Mouse (Mus musculus) midbrain, embryonic 11.5 days (tissue): Measurements from ENCODE around the gene Zfp106. TPM values are rescaled to one million over a fixed set of nuclear protein-coding genes. Genes with fewer than 3 reads are reported as not detected.

Source experiments
- ATAC-seq: fragments of 200-750 bp; cut with Nextera tagmentation; 2 replicates; pipeline ENCODE4 v1.8.0; 2017; ENCODE audit warnings: moderate TSS enrichment, moderate library complexity; ENCODE audit not compliant: low FRiP score
- DNase-seq: peaks from one replicate; pipeline ENCODE4 v3.0.0; 2015; ENCODE audit warnings: low spot score; ENCODE audit errors: missing footprints
- H3K27ac ChIP-seq: fragments of 300-500 bp; sonication (generic); 2 replicates; pipeline ENCODE4 v1.5.1; 2014; ENCODE audit warnings: low read depth, low read length
- H3K27me3 ChIP-seq: fragments of 300-500 bp; sonication (generic); 2 replicates; pipeline ENCODE4 v1.6.1; 2014; ENCODE audit warnings: mild to moderate bottlenecking, low read length, moderate library complexity, mixed read lengths; ENCODE audit not compliant: control insufficient read depth, insufficient read depth
- H3K36me3 ChIP-seq: fragments of 300-500 bp; sonication (generic); 2 replicates; pipeline ENCODE4 v1.6.1; 2014; ENCODE audit warnings: mild to moderate bottlenecking, low read length, moderate library complexity, mixed read lengths; ENCODE audit not compliant: control insufficient read depth, insufficient read depth
- H3K4me1 ChIP-seq: fragments of 300-500 bp; sonication (generic); 2 replicates; pipeline ENCODE4 v1.6.1; 2014; ENCODE audit warnings: low read length; ENCODE audit not compliant: control insufficient read depth, insufficient read depth
- H3K4me2 ChIP-seq: fragments of 300-500 bp; sonication (generic); 2 replicates; pipeline ENCODE4 v1.6.1; 2014; ENCODE audit warnings: mild to moderate bottlenecking, moderate library complexity
- H3K4me3 ChIP-seq: fragments of 300-500 bp; sonication (generic); 2 replicates; pipeline ENCODE4 v1.5.1; 2014; ENCODE audit warnings: low read depth, low read length
- H3K9ac ChIP-seq: fragments of 300-500 bp; sonication (generic); 2 replicates; pipeline ENCODE4 v1.6.1; 2014; ENCODE audit warnings: low read length
- H3K9me3 ChIP-seq: fragments of 300-500 bp; sonication (generic); 2 replicates; pipeline ENCODE4 v1.6.1; 2016; ENCODE audit warnings: low read length; ENCODE audit not compliant: control insufficient read depth
- WGBS: fragments of 180-500 bp; shearing (Covaris S2); extraction: QIAGEN DNeasy Blood & Tissue Kit; methylation state at CpG from one replicate; pipeline ENCODE4 v1.1.7; 2014; 5-methylcytosine and 5-hydroxymethylcytosine counted together
- polyA plus RNA-seq: library from polyadenylated mRNA; unstranded; fragments of >200 nt; fragmentation: Nextera tagmentation; extraction: Ambion mirVana; gene quantifications from 2 replicates; pipeline ENCODE4 v1.2.1, GENCODE M21; 2014

The Zfp106 gene
- polyA plus RNA-seq, 1 experiment from 2014 or later: 62.4 TPM

DNA sequence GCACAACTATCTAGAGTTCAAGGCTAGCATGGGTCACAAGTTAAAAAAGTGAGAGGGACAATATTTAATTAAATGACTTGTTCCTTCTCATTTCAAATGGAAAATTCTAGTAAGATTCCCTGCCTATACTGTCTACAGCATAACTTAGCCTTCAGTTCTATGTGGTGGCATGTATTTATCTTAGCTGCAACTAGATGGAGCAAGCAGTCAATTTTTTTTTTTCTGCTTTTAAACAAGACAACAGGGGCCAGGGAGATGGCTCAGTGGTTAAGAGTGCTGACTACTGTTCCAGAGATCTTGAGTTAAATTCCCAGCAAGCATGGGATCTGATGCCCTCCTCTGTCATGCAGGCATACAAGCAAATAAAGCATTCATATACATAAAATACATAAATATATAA lies 34.1 kb downstream of the Zfp106 start:
- Histone ChIP-seq H3K9me3 (no peaks in the 10 kb centered on the region), H3K27me3 (no peaks in the 10 kb centered on the region), H3K27ac (no peak overlapping the region), H3K9ac (no peak overlapping the region), H3K4me1 (no peaks in the 10 kb centered on the region), H3K36me3 (peaks cover 13% of the 10 kb centered on the region; the same call in 1 of the 2 replicates), H3K4me3 (no peak overlapping the region), H3K4me2 (no peak overlapping the region)
- ATAC-seq (no peak), DNase-seq (no peak)

DNA sequence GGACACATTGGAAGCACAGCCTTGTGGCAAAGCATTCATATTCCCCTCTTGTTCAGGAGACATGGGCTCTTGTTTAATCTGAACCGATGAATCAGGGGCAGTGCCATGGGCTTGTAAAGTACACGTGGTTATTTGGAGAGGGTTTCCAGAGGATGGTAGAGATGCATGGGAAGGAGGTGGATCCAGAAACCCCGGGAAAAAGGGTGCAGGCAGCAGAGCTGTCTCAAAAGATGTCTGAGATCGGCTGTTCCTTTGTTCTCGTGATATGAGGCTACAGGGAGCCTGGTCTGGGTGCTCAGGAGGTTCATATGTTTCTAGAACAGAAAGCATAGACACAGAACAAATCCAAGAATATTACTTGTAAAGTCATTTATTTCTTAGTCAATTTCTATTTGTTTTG lies 36.9 kb downstream of the Zfp106 start:
- 90% methylated on average over 5 of the region's 5 CpGs for WGBS
- Histone ChIP-seq H3K9ac (no peak overlapping the region), H3K4me1 (no peaks in the 10 kb centered on the region), H3K9me3 (no peaks in the 10 kb centered on the region), H3K4me2 (no peak overlapping the region), H3K4me3 (no peak overlapping the region), H3K36me3 (peaks cover 15% of the 10 kb centered on the region), H3K27me3 (no peaks in the 10 kb centered on the region), H3K27ac (no peak overlapping the region)
- ATAC-seq (no peak), DNase-seq (no peak)

DNA sequence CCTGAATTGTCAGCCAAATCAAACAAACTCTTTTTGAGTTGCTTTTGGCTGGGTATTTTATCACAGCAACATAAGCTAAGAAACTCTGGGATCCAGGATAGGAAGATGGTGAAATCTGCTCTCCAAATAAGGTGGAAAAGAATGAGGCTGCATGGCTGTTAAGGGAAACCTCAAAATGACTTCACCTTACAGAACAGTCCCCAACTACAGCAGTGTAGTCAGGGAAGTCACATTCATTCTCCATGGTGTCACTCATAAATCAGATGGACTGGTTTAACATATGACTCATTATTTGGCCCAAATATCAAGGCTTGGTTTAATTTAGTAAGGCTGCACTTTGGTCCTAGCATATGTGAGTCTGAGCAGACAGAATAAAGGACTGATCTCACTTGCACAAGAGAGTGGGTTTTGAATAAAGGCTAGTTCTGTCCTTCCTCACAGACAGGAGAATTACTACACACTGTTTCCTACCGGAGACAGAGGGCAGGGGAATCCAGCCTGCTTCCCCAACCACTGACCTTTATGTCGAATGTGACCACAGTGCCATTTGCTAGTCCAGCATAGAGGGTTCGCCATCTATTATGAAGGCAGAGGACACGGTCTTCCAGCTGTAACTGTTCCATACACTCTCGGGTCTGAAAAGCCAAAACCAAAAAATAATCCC lies 45.0 kb downstream of the Zfp106 start:
- DNase-seq (no peak), ATAC-seq (no peak)
- Histone ChIP-seq H3K27me3 (no peaks in the 10 kb centered on the region), H3K9me3 (no peaks in the 10 kb centered on the region), H3K4me1 (no peaks in the 10 kb centered on the region), H3K4me3 (no peak overlapping the region), H3K9ac (no peak overlapping the region), H3K4me2 (no peak overlapping the region), H3K27ac (no peak overlapping the region), H3K36me3 (peaks cover 16% of the 10 kb centered on the region)
- 86% methylated on average over 5 of the region's 5 CpGs for WGBS

DNA sequence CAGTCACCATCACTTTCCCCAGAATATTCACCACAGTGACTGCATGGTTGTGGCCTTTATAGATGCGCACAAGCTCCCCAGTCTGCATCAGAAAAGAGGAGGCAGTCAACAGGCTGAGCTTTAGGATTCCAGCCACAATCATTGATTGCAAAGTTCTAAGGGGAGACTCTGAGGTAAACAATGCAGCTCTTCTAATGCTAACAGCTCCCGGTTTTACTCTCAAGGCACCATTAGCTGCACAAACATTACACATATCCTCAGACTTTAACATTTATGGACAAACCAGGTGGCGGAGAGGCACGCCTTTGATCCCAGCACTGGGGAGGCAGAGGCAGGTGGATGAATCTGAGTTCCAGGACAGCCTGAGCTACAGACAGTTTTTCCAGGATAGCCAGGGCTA lies 49.5 kb downstream of the Zfp106 start:
- Histone ChIP-seq H3K9ac (no peak overlapping the region), H3K27ac (no peak overlapping the region), H3K4me1 (no peaks in the 10 kb centered on the region), H3K36me3 (peaks cover 14% of the 10 kb centered on the region), H3K9me3 (no peaks in the 10 kb centered on the region), H3K4me2 (no peak overlapping the region), H3K27me3 (no peaks in the 10 kb centered on the region), H3K4me3 (no peak overlapping the region)
- ATAC-seq (no peak), DNase-seq (no peak)
- 97% methylated on average over 4 of the region's 4 CpGs for WGBS

DNA sequence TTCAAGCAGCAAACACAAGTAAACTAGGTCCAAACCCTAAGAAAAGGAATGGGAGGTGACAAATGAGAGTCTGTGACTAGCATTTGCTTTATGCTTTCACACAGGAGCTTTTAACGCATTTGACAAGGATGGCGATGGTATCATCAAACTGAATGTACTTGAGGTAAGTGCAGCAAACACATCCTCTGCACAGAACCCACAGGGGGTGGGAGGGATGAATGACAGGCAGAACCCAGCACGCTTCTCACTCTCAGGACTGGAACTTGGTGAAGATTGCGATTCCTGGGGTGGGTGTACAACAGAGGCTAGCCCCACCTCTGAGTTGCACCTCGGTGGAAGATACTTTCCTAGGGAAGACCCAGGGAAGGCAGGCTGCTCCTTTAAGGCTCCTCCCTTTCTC lies 59.7 kb downstream of the Zfp106 start:
- peaks cover 3% of the 10 kb centered on the region; the same call in 1 of the 2 replicates for H3K36me3 ChIP-seq
- 85% methylated on average over 5 of the region's 5 CpGs for WGBS
- no peaks in the 10 kb centered on the region for H3K27me3 ChIP-seq
- H3K4me2 ChIP-seq: no peak overlapping the region
- ATAC-seq: no peak
- no peak for DNase-seq
- no peak overlapping the region for H3K4me3 ChIP-seq
- H3K9ac ChIP-seq: no peak overlapping the region
- H3K27ac ChIP-seq: no peak overlapping the region
- no peaks in the 10 kb centered on the region for H3K4me1 ChIP-seq
- H3K9me3 ChIP-seq: no peaks in the 10 kb centered on the region

DNA sequence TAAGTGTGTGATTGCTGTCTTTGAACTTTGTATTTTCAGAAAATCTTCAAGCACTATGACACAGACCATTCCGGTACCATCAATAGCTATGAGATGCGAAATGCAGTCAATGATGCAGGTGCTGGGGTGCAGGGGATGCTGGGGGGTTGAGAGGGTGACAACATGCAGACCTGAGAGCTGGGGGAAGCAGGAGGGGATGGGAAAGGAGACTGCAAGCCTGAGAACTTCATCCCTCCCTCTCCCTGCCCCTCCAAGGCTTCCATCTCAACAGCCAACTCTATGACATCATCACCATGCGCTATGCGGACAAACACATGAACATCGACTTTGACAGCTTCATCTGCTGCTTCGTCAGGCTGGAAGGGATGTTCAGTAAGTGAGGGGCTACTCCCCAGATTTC lies 60.5 kb downstream of the Zfp106 start:
- no peaks in the 10 kb centered on the region for H3K27me3 ChIP-seq
- 0 out of 2 replicates have a peak, but pooled peaks cover 2% of the 10 kb centered on the region for H3K36me3 ChIP-seq
- H3K27ac ChIP-seq: no peak overlapping the region
- H3K9ac ChIP-seq: no peak overlapping the region
- no peak overlapping the region for H3K4me3 ChIP-seq
- H3K4me2 ChIP-seq: no peak overlapping the region
- ATAC-seq: no peak
- H3K4me1 ChIP-seq: no peaks in the 10 kb centered on the region
- no peak for DNase-seq
- 87% methylated on average over 6 of the region's 6 CpGs for WGBS
- H3K9me3 ChIP-seq: no peaks in the 10 kb centered on the region

DNA sequence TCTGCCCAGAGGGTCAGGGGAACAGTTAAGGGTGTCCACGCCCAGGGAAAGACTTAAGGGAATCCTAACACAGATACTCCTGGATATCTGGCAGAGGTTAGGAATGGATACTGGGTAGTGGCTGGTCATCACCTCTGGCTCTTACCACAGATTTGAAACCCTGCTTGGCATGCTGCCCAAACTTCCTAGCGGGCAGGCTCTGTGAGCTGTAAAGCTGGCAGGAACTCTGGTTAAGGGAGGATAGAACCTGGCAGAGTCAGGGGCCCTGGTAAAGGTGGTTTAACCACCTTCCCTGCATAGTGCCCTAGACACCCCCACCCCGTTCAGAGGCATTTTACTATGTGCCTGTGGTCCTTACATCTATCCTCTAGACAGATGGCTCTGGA lies 61.0 kb downstream of the Zfp106 start:
- H3K9me3 ChIP-seq: no peaks in the 10 kb centered on the region
- H3K4me1 ChIP-seq: no peaks in the 10 kb centered on the region
- no peaks in the 10 kb centered on the region for H3K27me3 ChIP-seq
- H3K27ac ChIP-seq: no peak overlapping the region
- WGBS: 82% methylated on average over 3 of the region's 3 CpGs
- H3K4me3 ChIP-seq: no peak overlapping the region
- no peak overlapping the region for H3K4me2 ChIP-seq
- no peak overlapping the region for H3K9ac ChIP-seq
- 0 out of 2 replicates have a peak, but pooled peaks cover 2% of the 10 kb centered on the region for H3K36me3 ChIP-seq
- no peak for DNase-seq
- ATAC-seq: no peak

DNA sequence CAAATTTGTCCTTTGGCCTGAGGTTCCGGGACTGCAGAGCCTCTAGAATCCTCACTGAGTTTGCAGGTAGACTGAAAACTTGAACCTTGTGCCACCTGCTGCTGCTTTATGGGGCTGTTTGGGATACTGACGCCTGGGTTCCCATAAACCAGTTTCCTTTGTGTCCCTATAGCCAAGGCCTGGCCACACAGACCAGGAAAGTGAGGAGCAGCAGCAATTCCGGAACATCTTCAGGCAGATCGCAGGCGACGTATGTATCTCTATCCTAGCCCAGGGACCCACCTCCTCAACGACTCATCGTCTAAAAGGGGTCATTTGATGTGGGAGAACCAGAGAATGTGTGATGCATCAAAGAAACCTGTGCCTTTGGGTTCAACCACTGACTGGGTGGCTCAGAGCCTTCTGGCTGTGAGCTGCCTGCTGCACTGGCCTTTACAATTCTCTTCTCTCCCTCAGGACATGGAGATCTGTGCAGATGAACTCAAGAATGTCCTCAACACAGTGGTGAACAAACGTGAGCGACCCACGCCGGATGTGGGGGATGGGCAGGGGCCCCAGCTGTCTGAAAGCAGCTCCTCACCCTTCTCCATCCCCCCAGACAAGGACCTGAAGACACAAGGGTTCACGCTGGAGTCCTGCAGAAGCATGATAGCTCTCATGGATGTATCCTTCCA lies 61.6 kb downstream of the Zfp106 start:
- no peak overlapping the region for H3K4me2 ChIP-seq
- H3K9me3 ChIP-seq: no peaks in the 10 kb centered on the region
- no peak overlapping the region for H3K4me3 ChIP-seq
- 0 out of 2 replicates have a peak, but pooled peaks cover 2% of the 10 kb centered on the region for H3K36me3 ChIP-seq
- DNase-seq (no peak), ATAC-seq (no peak)
- no peaks in the 10 kb centered on the region for H3K4me1 ChIP-seq
- H3K9ac ChIP-seq: no peak overlapping the region
- 76% methylated on average over 13 of the region's 13 CpGs for WGBS
- H3K27me3 ChIP-seq: no peaks in the 10 kb centered on the region
- no peak overlapping the region for H3K27ac ChIP-seq

DNA sequence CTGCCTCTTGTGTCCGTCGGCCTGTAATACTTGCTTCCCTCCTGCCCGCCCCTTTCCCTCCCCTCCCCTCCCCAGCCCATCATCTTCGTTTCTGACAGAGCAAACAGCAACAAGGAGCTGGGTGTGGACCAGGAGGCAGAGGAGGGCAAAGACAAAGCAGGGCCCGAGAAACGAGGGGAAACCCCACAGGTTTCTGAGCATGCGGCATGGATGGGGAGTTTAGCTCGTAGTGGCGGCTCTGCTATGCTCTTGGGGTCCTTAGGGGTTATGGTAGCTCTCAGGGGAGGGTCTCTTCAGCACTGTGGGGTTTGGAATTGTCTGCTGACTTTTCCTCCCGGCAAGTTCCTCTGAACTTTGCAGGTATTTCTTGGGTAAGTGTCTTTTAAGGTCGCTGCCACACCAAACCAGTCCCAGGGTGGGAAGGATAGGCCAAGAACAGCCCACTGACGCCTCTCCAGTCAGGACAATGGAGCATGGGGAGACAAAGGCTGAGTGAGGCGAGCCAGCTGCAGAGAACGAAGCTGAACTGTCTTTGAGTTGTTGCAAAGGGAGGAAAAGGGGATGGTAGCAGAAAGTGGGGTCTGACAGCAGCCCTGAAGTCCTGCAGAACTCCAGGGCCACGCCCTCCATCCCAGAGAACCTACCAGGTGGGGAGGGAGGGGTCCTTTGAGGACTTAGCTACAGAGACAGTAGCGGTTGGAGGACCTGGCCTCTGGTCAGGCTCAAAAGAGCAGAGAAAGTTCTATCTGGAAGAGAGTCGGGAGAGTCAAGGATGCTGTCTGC lies 62.3 kb downstream of the Zfp106 start:
- Histone ChIP-seq H3K9me3 (no peaks in the 10 kb centered on the region), H3K9ac (peak overlapping the region; percentile 39; the same call in 1 of the 2 replicates), H3K4me1 (no peaks in the 10 kb centered on the region), H3K27ac (no peak overlapping the region), H3K36me3 (0 out of 2 replicates have a peak, but pooled peaks cover 2% of the 10 kb centered on the region), H3K27me3 (no peaks in the 10 kb centered on the region), H3K4me3 (no peak overlapping the region), H3K4me2 (no peak overlapping the region)
- no peak for ATAC-seq
- DNase-seq: no peak
- 35% methylated on average over 17 of the region's 17 CpGs for WGBS
